Mouse (Mus musculus) retina, embryonic 14.5 days (tissue): ENCODE results near the gene Vmn2r43.
"Not testable (repeated sequence)": the region's sequence is repeated elsewhere in the genome, so short reads cannot be mapped to it uniquely, and the experiment has no call there.

ENCODE experiments used
- DNase-seq: peaks from one replicate; pipeline ENCODE4 v3.0.0-alpha.2; 2015; ENCODE audit warnings: low spot score

The Vmn2r43 gene

DNA sequence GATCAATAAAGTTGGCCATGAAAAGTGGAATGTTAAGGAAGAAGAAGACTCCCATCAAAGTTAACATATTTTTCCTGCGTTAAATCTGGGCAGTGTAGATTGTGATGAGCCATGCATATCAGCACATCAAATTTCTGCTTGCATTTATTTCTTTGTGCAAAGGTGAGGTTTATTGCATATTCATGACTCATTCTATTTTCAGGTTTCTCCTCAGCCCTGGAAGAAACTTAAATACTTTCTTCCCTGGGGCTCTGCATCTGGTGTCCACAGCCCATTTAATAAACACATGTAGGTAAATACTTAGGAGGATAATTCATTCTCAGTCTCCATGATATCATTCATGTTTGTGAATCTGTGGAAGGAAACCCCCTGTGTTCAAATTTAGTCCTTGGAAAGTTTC, at the start of gene Vmn2r43:
Gene Vmn2r43 (minus strand): TSS at position 101 of the 400 bp plus-strand sequence.
- DNase-seq = not testable (repeated sequence)

DNA sequence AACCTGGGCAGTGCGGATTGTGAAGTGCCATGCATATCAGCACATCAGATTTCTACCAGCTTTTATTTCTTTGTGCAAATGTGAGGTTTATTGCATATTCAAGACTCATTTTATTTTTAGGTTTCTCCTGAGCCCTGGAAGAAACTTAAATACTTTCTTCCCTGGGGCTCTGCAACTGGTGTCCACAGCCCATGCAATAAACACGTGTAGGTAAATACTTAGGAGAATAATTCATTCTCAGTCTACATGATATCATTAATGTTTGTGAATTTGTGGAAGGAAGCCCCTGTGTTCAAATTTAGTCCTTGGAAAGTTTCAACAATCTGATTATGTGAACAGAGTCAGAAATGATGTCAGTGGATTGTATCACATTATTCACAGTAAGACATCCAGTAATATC, 60.2 kb downstream of the Vmn2r43 start, which contains the start of gene Vmn2r42:
Gene Vmn2r42 (minus strand): TSS at position 101 of the 400 bp plus-strand sequence.
- DNase-seq = not testable (repeated sequence)
